Mouse (Mus musculus) heart, adult 11 months (tissue): ENCODE measurements at regions not wholly inside any gene's neighbourhood (a gene's known extent, or its start where the extent isn't known, plus 50 kb on each side); places are given as distances from the start of the nearest gene placed in this dataset.

ENCODE experiments used
- DNase-seq: peaks from one replicate; pipeline ENCODE4 v3.0.0; 2022

- DNase-seq = peak; percentile 53
These were observed 1066.2 kb upstream of the Igfbp7 start for GRCm38 (mm10) chr5:78474041-78474440.
